Mouse (Mus musculus) megakaryocyte progenitor cell, adult 5-6 weeks (primary cell): ENCODE results near the gene Terf2ip. TPM values are rescaled to one million over a fixed set of nuclear protein-coding genes. Genes with fewer than 3 reads are reported as not detected.

Experiments used
- ATAC-seq: replicated peaks from 2 replicates; pipeline ENCODE4 v1.8.0; 2016; ENCODE audit warnings: mild to moderate bottlenecking, moderate TSS enrichment, inconsistent platforms; ENCODE audit not compliant: poor library complexity
- total RNA-seq, 2 experiments: library from RNA; stranded (forward) in 1 of 2; stranded (reverse) in 1 of 2; fragments of 157-497, 149-512 nt in 1 of 2; fragments of 200-1000 nt in 1 of 2; gene quantifications; 2 replicates each; pipeline versions ENCODE4 v1.2.3 to v1.2.4; 2015 to 2017

Terf2ip gene
- total RNA-seq, 2 experiments from 2014 or later: 12.9 to 13.4 TPM

- no peak for ATAC-seq
These were observed 3.5 kb upstream of the Terf2ip start for GRCm38 (mm10) chr8:112007669-112008068.

GRCm38 (mm10) chr8:112009558-112009957, 1.6 kb upstream of the Terf2ip start:
- ATAC-seq: no peak

GRCm38 (mm10) chr8:112011816-112012242, 631 bp downstream of the Terf2ip start:
- ATAC-seq: peak; percentile 45

GRCm38 (mm10) chr8:112014936-112015335, 3.7 kb downstream of the Terf2ip start, which contains the start of gene Gm6793:
Gm6793 (minus strand) TSS chr8:112015036.
- ATAC-seq: no peak

GRCm38 (mm10) chr8:112029455-112029854, 18.3 kb downstream of the Terf2ip start:
- ATAC-seq: no peak

- ATAC-seq: no peak
These were observed 19.5 kb downstream of the Terf2ip start for GRCm38 (mm10) chr8:112030663-112031062.

GRCm38 (mm10) chr8:112033071-112033470, 21.9 kb downstream of the Terf2ip start:
- ATAC-seq: no peak

GRCm38 (mm10) chr8:112034603-112035002, 23.4 kb downstream of the Terf2ip start:
- peak; percentile 99 for ATAC-seq

GRCm38 (mm10) chr8:112037521-112037920, 26.3 kb downstream of the Terf2ip start:
- ATAC-seq: no peak

GRCm38 (mm10) chr8:112045182-112045581, 34.0 kb downstream of the Terf2ip start:
- no peak for ATAC-seq

GRCm38 (mm10) chr8:112045896-112046295, 34.7 kb downstream of the Terf2ip start:
- ATAC-seq: peak; percentile 99

- ATAC-seq: no peak
These were observed 37.1 kb downstream of the Terf2ip start for GRCm38 (mm10) chr8:112048293-112048692.

- no peak for ATAC-seq
These were observed 38.8 kb downstream of the Terf2ip start for GRCm38 (mm10) chr8:112049984-112050383.

GRCm38 (mm10) chr8:112051537-112051936, 40.3 kb downstream of the Terf2ip start:
- ATAC-seq: no peak

- ATAC-seq: no peak
These were observed 43.3 kb downstream of the Terf2ip start for GRCm38 (mm10) chr8:112054456-112054855.

GRCm38 (mm10) chr8:112061372-112061771, 50.2 kb downstream of the Terf2ip start:
- ATAC-seq: peak; percentile 85

Other genes with a start within 250 kb of the Terf2ip start
- 147 and 168 TPM in 2 replicates for gene Cfdp1, start 157.1 kb upstream of the Terf2ip start, total RNA-seq (2015)
- gene Cfdp1, start 157.1 kb upstream of the Terf2ip start, total RNA-seq (2017): 176 and 251 TPM in 2 replicates
- 1.8 and 3.8 TPM in 2 replicates for gene Tmem170, start 134.6 kb upstream of the Terf2ip start, total RNA-seq (2015)
- gene Tmem170, start 134.6 kb upstream of the Terf2ip start, total RNA-seq (2017): 0.78 and 0.87 TPM in 2 replicates
- gene Chst5, start 101.0 kb upstream of the Terf2ip start, total RNA-seq (2015): not detected in 2 replicates
- not detected in 2 replicates for gene Chst5, start 101.0 kb upstream of the Terf2ip start, total RNA-seq (2017)
- 0.37 and 0.91 TPM in 2 replicates for gene Tmem231, start 77.5 kb upstream of the Terf2ip start, total RNA-seq (2015)
- 0.68 and 0.79 TPM in 2 replicates for gene Tmem231, start 77.5 kb upstream of the Terf2ip start, total RNA-seq (2017)
- 42.9 and 52.3 TPM in 2 replicates for gene Gabarapl2, start 70.7 kb upstream of the Terf2ip start, total RNA-seq (2015)
- 28.1 and 28.3 TPM in 2 replicates for gene Gabarapl2, start 70.7 kb upstream of the Terf2ip start, total RNA-seq (2017)
- gene Adat1, start 19.1 kb upstream of the Terf2ip start, total RNA-seq (2015): 3.0 and 6.1 TPM in 2 replicates
- 5.3 and 8.6 TPM in 2 replicates for gene Adat1, start 19.1 kb upstream of the Terf2ip start, total RNA-seq (2017)
- 119 and 136 TPM in 2 replicates for gene Kars, start 75 bp upstream of the Terf2ip start, total RNA-seq (2015)
- 185 and 190 TPM in 2 replicates for gene Kars, start 75 bp upstream of the Terf2ip start, total RNA-seq (2017)
- gene Gm6793, start 3.6 kb downstream of the Terf2ip start, total RNA-seq (2015): 0.17 TPM in 1 of 2 replicates, not detected in the other
- gene Gm6793, start 3.6 kb downstream of the Terf2ip start, total RNA-seq (2017): 0.14 and 0.33 TPM in 2 replicates